12 mouse cellular contexts compared by ENCODE assay signal in the genomic region with DNA sequence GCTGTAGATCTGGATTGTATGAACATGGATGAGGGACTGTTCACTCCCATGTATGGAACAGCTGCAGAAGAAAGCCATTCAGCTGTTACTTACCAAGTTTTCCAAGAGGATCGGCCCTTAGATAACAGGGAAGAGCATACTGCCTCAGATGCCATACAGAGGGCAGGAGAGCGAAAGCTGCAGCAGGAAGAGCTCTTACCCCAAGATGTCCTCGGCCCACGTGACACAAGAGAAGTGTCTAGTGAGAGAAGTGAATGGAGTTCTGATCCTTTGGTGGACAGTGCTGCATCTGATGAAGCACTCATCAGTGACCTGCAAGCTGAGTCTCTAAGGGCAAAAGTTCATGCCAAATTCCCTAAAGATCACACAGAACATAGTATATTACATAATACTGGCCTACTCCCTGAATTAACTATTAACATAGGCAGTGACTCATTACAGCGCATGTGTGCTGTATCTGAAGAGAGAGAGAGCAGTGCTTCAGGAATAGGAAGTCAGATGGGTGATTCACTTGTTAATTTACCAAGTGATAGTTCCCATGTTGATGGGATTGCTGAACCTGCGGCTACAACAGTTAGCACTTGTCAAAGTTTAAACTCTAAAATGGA. TPM values are rescaled to one million over a fixed set of nuclear protein-coding genes. Genes with fewer than 3 reads are reported as not detected.
DNase-seq lines count a peak whose midpoint lies in the region; ATAC-seq lines count a peak whose summit lies in the region.
"Had no signal": no experiment of that assay in that cellular context is flagged by ENCODE, and none has a peak within 500 bp of the region (broad histone marks: within the 10 kb centered on the region; RNA-seq: fewer than 3 reads in every experiment).

No protein-coding gene starts in this region.

- no peak for ATAC-seq in heart, embryonic 11.5 days (replicated peaks; ENCODE audit: insufficient number of reproducible peaks, low FRiP score, low TSS enrichment)
- peak; percentile 46 for ATAC-seq in liver, embryonic 15.5 days (ENCODE audit: insufficient read depth)
- ATAC-seq: forebrain, postnatal 0 days had no signal

- 85% methylated on average over 6 of the region's 6 CpGs for WGBS in heart, embryonic 11.5 days (ENCODE audit: insufficient replicate concordance)
- 83% methylated on average over 6 of the region's 6 CpGs for WGBS in heart, embryonic 10.5 days
- WGBS in liver, embryonic 15.5 days (ENCODE audit: insufficient replicate concordance): 80% methylated on average over 6 of the region's 6 CpGs

- no peak for DNase-seq in heart, embryonic 10.5 days (ENCODE audit: low spot score)
- peak; percentile 20 for DNase-seq in lung, postnatal 36 days
- no peak for DNase-seq in lung, postnatal 14 days
- peak; percentile 31 for DNase-seq in yolk sac, embryonic 10.5 days (ENCODE audit: low spot score)
- no peak for DNase-seq in retina, embryonic 14.5 days (ENCODE audit: low spot score)
- DNase-seq in cerebellum, postnatal 10 days: no peak
- DNase-seq: adrenal gland, postnatal 25 days; cerebellum, adult 9-10 months; forebrain, postnatal 0 days; thymus, postnatal 25 days had no signal

- peak overlapping the region; percentile 78; the same call in 1 of the 2 replicates for H3K27ac ChIP-seq in heart, embryonic 11.5 days (ENCODE audit: low read depth, low read length)
- no peak overlapping the region for H3K27ac ChIP-seq in heart, embryonic 10.5 days
- H3K27ac ChIP-seq in liver, embryonic 15.5 days (replicated peaks): peak overlapping the region; percentile 10; the same call in 1 of the 2 replicates

- H3K9me3 ChIP-seq in heart, embryonic 11.5 days (replicated peaks; ENCODE audit: control insufficient read depth, low read length): no peaks in the 10 kb centered on the region
- no peaks in the 10 kb centered on the region for H3K9me3 ChIP-seq in heart, embryonic 10.5 days
- H3K9me3 ChIP-seq in liver, embryonic 15.5 days (replicated peaks): no peaks in the 10 kb centered on the region

- peak overlapping the region; percentile 56; the same call in 1 of the 2 replicates for H3K9ac ChIP-seq in heart, embryonic 11.5 days (ENCODE audit: low read depth, low read length)
- H3K9ac ChIP-seq in liver, embryonic 15.5 days: no peak overlapping the region
- H3K9ac ChIP-seq: forebrain, postnatal 0 days had no signal

- peak overlapping the region; percentile 47 for H3K4me2 ChIP-seq in heart, embryonic 11.5 days
- H3K4me2 ChIP-seq in liver, embryonic 15.5 days: no peak overlapping the region

- peak overlapping the region; percentile 29 for H3K4me3 ChIP-seq in heart, embryonic 11.5 days (ENCODE audit: low read depth, low read length)
- no peak overlapping the region for H3K4me3 ChIP-seq in heart, embryonic 10.5 days
- H3K4me3 ChIP-seq in liver, embryonic 15.5 days (replicated peaks): no peak overlapping the region

- H3K36me3 ChIP-seq in heart, embryonic 11.5 days (ENCODE audit: control insufficient read depth, insufficient read depth, low read length): peaks cover 19% of the 10 kb centered on the region
- H3K36me3 ChIP-seq in heart, embryonic 10.5 days: peaks cover 51% of the 10 kb centered on the region
- H3K36me3 ChIP-seq in liver, embryonic 15.5 days (replicated peaks): peaks cover 85% of the 10 kb centered on the region

- H3K27me3 ChIP-seq in heart, embryonic 11.5 days (ENCODE audit: control insufficient read depth, insufficient read depth, low read length): no peaks in the 10 kb centered on the region
- no peaks in the 10 kb centered on the region for H3K27me3 ChIP-seq in heart, embryonic 10.5 days (ENCODE audit: insufficient read depth, poor library complexity, severe bottlenecking)
- H3K27me3 ChIP-seq in liver, embryonic 15.5 days: no peaks in the 10 kb centered on the region

- peaks cover 10% of the 10 kb centered on the region for H3K4me1 ChIP-seq in heart, embryonic 11.5 days (ENCODE audit: control insufficient read depth, insufficient read depth, low read length)
- no peaks in the 10 kb centered on the region for H3K4me1 ChIP-seq in heart, embryonic 10.5 days
- H3K4me1 ChIP-seq in liver, embryonic 15.5 days (replicated peaks): peaks cover 27% of the 10 kb centered on the region

RNA-seq across cellular contexts. Expression of a gene that starts 35.1 kb away (rescaled TPM):
- 29.6 and 31.7 TPM in 2 replicates for polyA plus RNA-seq in heart, embryonic 11.5 days (2014; fragmentation: Nextera tagmentation; extraction: Ambion mirVana)
- polyA plus RNA-seq in heart, embryonic 10.5 days (2016; fragmentation: Nextera tagmentation; extraction: Ambion mirVana): 29.3 and 32.1 TPM in 2 replicates
- 22.2 and 24.1 TPM in 2 replicates for polyA plus RNA-seq in liver, embryonic 15.5 days (2015; fragmentation: Nextera tagmentation; extraction: Ambion mirVana)

Comparison
In these comparisons a context has a peak if more than half of its experiments do, and no peak if none do; other contexts are left out.
1. DNase-seq: peak in lung, postnatal 36 days (single experiment) and yolk sac, embryonic 10.5 days (single experiment); none in heart, embryonic 10.5 days (single experiment), lung, postnatal 14 days (single experiment), retina, embryonic 14.5 days (single experiment) and cerebellum, postnatal 10 days (0 of 2).